22 mouse cellular contexts compared by ENCODE assay signal in the genomic region with DNA sequence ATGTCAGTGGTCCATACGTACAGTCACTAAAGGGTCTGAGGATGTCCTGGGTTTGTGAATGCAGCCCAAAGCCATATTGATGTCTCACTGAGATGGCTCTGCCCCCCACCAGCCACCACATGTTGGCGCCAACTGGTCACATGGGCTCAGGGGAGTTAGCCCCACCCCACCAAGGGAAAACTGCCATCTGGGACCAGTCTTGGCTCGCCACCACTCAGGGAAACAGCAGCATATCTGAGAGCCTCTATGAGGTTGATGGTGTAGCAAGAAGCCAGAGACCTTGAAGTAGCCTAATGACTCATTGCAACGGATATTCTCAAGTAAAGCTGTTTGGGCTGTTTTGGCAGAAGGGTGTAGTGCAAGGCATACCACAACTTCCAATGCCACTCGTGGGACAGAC. TPM values are rescaled to one million over a fixed set of nuclear protein-coding genes. Genes with fewer than 3 reads are reported as not detected.
A peak's percentile ranks its signal among the peaks of the same experiment; 100 is the strongest.
DNase-seq lines count a peak whose midpoint lies in the region; ATAC-seq and TF ChIP-seq lines count a peak whose summit lies in the region.
"Had no signal": no experiment of that assay in that cellular context is flagged by ENCODE, and none has a peak within 500 bp of the region (broad histone marks: within the 10 kb centered on the region; RNA-seq: fewer than 3 reads in every experiment).

No protein-coding gene starts in this region.

- peak; percentile 44 for ATAC-seq in lung, postnatal 0 days
- no peak for ATAC-seq in hindbrain, embryonic 12.5 days (ENCODE audit: low FRiP score)
- ATAC-seq: forebrain, embryonic 14.5 days; intestine, embryonic 15.5 days had no signal

- DNase-seq in lung, postnatal 0 days (ENCODE audit: low spot score), result peak; percentile 38
- no peak for DNase-seq in lung, postnatal 14 days
- DNase-seq in 3134 (ENCODE audit: extremely low read depth, insufficient read length, low spot score) (peak; percentile 75), 416B (ENCODE audit: low read depth) (peak; percentile 97), MN1 (ENCODE audit: low spot score) (no peak)
- DNase-seq in limb, embryonic 10.5 days (ENCODE audit: low spot score), result peak; percentile 20
- no peak for DNase-seq in frontal cortex, adult 2 months (ENCODE audit: extremely low spot score in 1 of 2, low spot score in 1 of 2)
- DNase-seq: adrenal gland, postnatal 14 days; cerebellum, adult 18-20 months; cerebellum, postnatal 14 days; embryo, embryonic 11 days; gastrocnemius, postnatal 36 days; heart, adult 18-20 months; heart, postnatal 14 days had no signal

- H3K9me3 ChIP-seq in lung, postnatal 0 days (ENCODE audit: low read length), result no peaks in the 10 kb centered on the region
- H3K9me3 ChIP-seq in limb, embryonic 10.5 days (replicated peaks), result no peaks in the 10 kb centered on the region
- no peaks in the 10 kb centered on the region for H3K9me3 ChIP-seq in hindbrain, embryonic 12.5 days (replicated peaks)
- H3K9me3 ChIP-seq: embryonic facial prominence, embryonic 15.5 days; forebrain, embryonic 10.5 days; heart, embryonic 10.5 days; intestine, embryonic 15.5 days had no signal

- TF ChIP-seq CTCF in lung, postnatal 0 days (IDR thresholded peaks at IDR 0.05), result no peak

- H3K27ac ChIP-seq in lung, postnatal 0 days (ENCODE audit: low read length), result no peak overlapping the region
- no peak overlapping the region for H3K27ac ChIP-seq in limb, embryonic 10.5 days
- H3K27ac ChIP-seq in hindbrain, embryonic 12.5 days, result no peak overlapping the region
- H3K27ac ChIP-seq: embryonic facial prominence, embryonic 15.5 days; forebrain, embryonic 10.5 days; heart, embryonic 10.5 days; hindbrain, embryonic 14.5 days; intestine, embryonic 15.5 days had no signal

- H3K36me3 ChIP-seq in lung, postnatal 0 days (ENCODE audit: insufficient read depth, low read length), result no peaks in the 10 kb centered on the region
- no peaks in the 10 kb centered on the region for H3K36me3 ChIP-seq in limb, embryonic 10.5 days
- H3K36me3 ChIP-seq in hindbrain, embryonic 12.5 days, result no peaks in the 10 kb centered on the region
- H3K36me3 ChIP-seq: embryonic facial prominence, embryonic 15.5 days; forebrain, embryonic 10.5 days; heart, embryonic 10.5 days; intestine, embryonic 15.5 days had no signal

- no peak for TF ChIP-seq EP300 in lung, postnatal 0 days (IDR thresholded peaks at IDR 0.05)

- H3K4me3 ChIP-seq in lung, postnatal 0 days (ENCODE audit: low read depth, low read length), result no peak overlapping the region
- H3K4me3 ChIP-seq in limb, embryonic 10.5 days, result no peak overlapping the region
- H3K4me3 ChIP-seq in hindbrain, embryonic 12.5 days, result no peak overlapping the region
- H3K4me3 ChIP-seq: embryonic facial prominence, embryonic 15.5 days; erythroblast, embryonic 14.5 days; forebrain, embryonic 10.5 days; heart, embryonic 10.5 days; intestine, embryonic 15.5 days had no signal

- H3K4me2 ChIP-seq in lung, postnatal 0 days (replicated peaks; ENCODE audit: low read depth, low read length), result no peak overlapping the region
- no peak overlapping the region for H3K4me2 ChIP-seq in hindbrain, embryonic 12.5 days (replicated peaks)
- H3K4me2 ChIP-seq: embryonic facial prominence, embryonic 15.5 days; hindbrain, embryonic 14.5 days; intestine, embryonic 15.5 days had no signal

- H3K4me1 ChIP-seq in lung, postnatal 0 days (ENCODE audit: insufficient read depth, low read depth, low read length), result no peaks in the 10 kb centered on the region
- peaks cover 29% of the 10 kb centered on the region for H3K4me1 ChIP-seq in limb, embryonic 10.5 days
- peaks cover 3% of the 10 kb centered on the region; the same call in 1 of the 2 replicates for H3K4me1 ChIP-seq in hindbrain, embryonic 12.5 days
- H3K4me1 ChIP-seq: intestine, embryonic 15.5 days had no signal

- WGBS in lung, postnatal 0 days, result 56% methylated on average over 5 of the region's 5 CpGs
- 85% methylated on average over 5 of the region's 5 CpGs for WGBS in limb, embryonic 10.5 days
- WGBS in hindbrain, embryonic 12.5 days, result 83% methylated on average over 5 of the region's 5 CpGs

- H3K9ac ChIP-seq in lung, postnatal 0 days (replicated peaks; ENCODE audit: low read depth), result no peak overlapping the region
- H3K9ac ChIP-seq in hindbrain, embryonic 12.5 days, result no peak overlapping the region
- H3K9ac ChIP-seq: embryonic facial prominence, embryonic 15.5 days; hindbrain, embryonic 14.5 days; intestine, embryonic 15.5 days had no signal

- H3K27me3 ChIP-seq in lung, postnatal 0 days (replicated peaks; ENCODE audit: insufficient read depth, low read length), result no peaks in the 10 kb centered on the region
- H3K27me3 ChIP-seq in limb, embryonic 10.5 days (ENCODE audit: low read depth, poor library complexity, severe bottlenecking), result peaks cover 20% of the 10 kb centered on the region
- peaks cover 3% of the 10 kb centered on the region; the same call in 1 of the 2 replicates for H3K27me3 ChIP-seq in hindbrain, embryonic 12.5 days
- H3K27me3 ChIP-seq: embryonic facial prominence, embryonic 15.5 days had no signal

RNA-seq across cellular contexts. Expression of gene Gsto1, which starts 30.7 kb away (rescaled TPM):
- 147 and 172 TPM in 2 replicates for polyA plus RNA-seq in lung, postnatal 0 days (2015; fragmentation: Nextera tagmentation; extraction: Ambion mirVana)
- 241 and 258 TPM in 2 replicates for polyA plus RNA-seq in limb, embryonic 10.5 days (2016; fragmentation: Nextera tagmentation; extraction: Ambion mirVana)
- polyA plus RNA-seq in frontal cortex, adult 2 months (2012; rRNA removed), result 46.5 and 48.4 TPM in 2 replicates
- 102 and 106 TPM in 2 replicates for polyA plus RNA-seq in hindbrain, embryonic 12.5 days (2016; fragmentation: Nextera tagmentation; extraction: Ambion mirVana)

RNA-seq across cellular contexts. Expression of gene Gsto2, which starts 41.3 kb away (rescaled TPM):
- polyA plus RNA-seq in lung, postnatal 0 days (2015; fragmentation: Nextera tagmentation; extraction: Ambion mirVana), result 2.1 TPM in 2 replicates
- 0.59 and 1.0 TPM in 2 replicates for polyA plus RNA-seq in limb, embryonic 10.5 days (2016; fragmentation: Nextera tagmentation; extraction: Ambion mirVana)
- polyA plus RNA-seq in frontal cortex, adult 2 months (2012; rRNA removed), result 1.8 and 2.0 TPM in 2 replicates
- polyA plus RNA-seq in hindbrain, embryonic 12.5 days (2016; fragmentation: Nextera tagmentation; extraction: Ambion mirVana), result 0.96 and 1.3 TPM in 2 replicates
- polyA plus RNA-seq: erythroblast, embryonic 14.5 days had no signal

Comparison
In these comparisons a context has a peak if more than half of its experiments do, and no peak if none do; other contexts are left out.
1. DNase-seq: peak in lung, postnatal 0 days (single experiment), 3134 (single experiment), 416B (single experiment) and limb, embryonic 10.5 days (single experiment); none in lung, postnatal 14 days (single experiment), MN1 (single experiment) and frontal cortex, adult 2 months (0 of 2).